Mouse (Mus musculus) testis, adult 2 months (tissue): Measurements from ENCODE around the gene Fam133b.

Source experiments
- CTCF ChIP-seq: fragments of 200-500 bp; IDR thresholded peaks from 2 replicates; pipeline ENCODE4 v1.5.1; 2012; ENCODE audit warnings: low read depth, mild to moderate bottlenecking, inconsistent platforms, low read length, moderate library complexity; ENCODE audit not compliant: control insufficient read depth, insufficient read depth, insufficient replicate concordance
- POLR2A ChIP-seq: fragments of 200-500 bp; IDR thresholded peaks from 2 replicates; pipeline ENCODE4 v1.6.1; 2012; ENCODE audit warnings: low read depth, mild to moderate bottlenecking, inconsistent platforms, low read length, moderate library complexity; ENCODE audit not compliant: control insufficient read depth

DNA sequence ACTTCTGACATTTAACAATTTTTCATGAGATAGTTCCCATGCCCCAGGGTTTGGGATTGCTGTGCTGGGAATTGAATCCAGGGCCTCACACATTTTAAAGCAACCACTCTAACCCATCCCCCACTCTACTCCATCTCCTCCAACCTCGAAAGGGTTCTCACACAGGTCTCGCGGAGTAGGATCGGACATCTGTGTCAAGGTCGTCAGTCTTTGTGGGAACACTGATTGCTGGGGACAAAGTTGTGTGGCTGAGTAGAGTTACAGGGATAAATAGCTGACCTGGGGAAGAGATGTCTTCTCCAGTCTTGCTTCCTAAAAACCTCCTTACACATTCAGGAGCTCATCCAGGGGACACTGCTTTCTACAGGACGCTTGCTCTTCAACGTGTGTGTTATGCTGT, 35.4 kb downstream of the Fam133b start:
- TF ChIP-seq CTCF (no peak), POLR2A (no peak)
